Mouse (Mus musculus): ENCODE data around the gene Adprh.

Gene Adprh

GRCm38 (mm10) chr16:38395060-38395730, 57.3 kb downstream of the Adprh start:
- no peak for DNase-seq (ENCODE audit: low read depth)

GRCm38 (mm10) chr16:38394191-38394618, 58.3 kb downstream of the Adprh start:
- no peak for DNase-seq (ENCODE audit: low read depth)
